Mouse (Mus musculus) left cerebral cortex, postnatal 14 days (tissue): ENCODE data around the gene Prune2. TPM values are rescaled to one million over a fixed set of nuclear protein-coding genes. Genes with fewer than 3 reads are reported as not detected.

Source experiments
- DNase-seq, 2 experiments: peaks; one replicate each; pipeline ENCODE4 v3.0.0; 2021 to 2022; ENCODE audit warnings: low spot score in 2 of 2, mixed read lengths in 1 of 2
- intact Hi-C: fragments of 180-260 bp; cut with DNase I; formaldehyde crosslinking; loops from one replicate; pipeline ENCODE4 v1.15.1; 2025
- long read RNA-seq, 2 experiments: library from polyadenylated mRNA; stranded (forward); transcript quantifications; one replicate each; pipeline ENCODE4 v2.0.0; 2021
- total RNA-seq, 2 experiments: library from RNA; stranded (reverse); gene quantifications; 2 replicates each; pipeline ENCODE4 v1.2.3; 2021

Prune2 gene
- 10 to 100 TPM; 44.2 to 52.7 TPM for total RNA-seq
- long read RNA-seq, experiment 1, transcript Prune2-207 (11 exons, 2,115 nt), result major isoform, 20 of 26 reads
- long read RNA-seq, experiment 1, partial matches to known transcripts, result 0 of 26 reads
- long read RNA-seq, experiment 1, other reads (novel, unspliced or antisense), result 6 of 26 reads
- long read RNA-seq, experiment 2, full-length matches to known transcripts, result 8 of 11 reads
- long read RNA-seq, experiment 2, partial matches to known transcripts, result 0 of 11 reads
- long read RNA-seq, experiment 2, other reads (novel, unspliced or antisense), result 3 of 11 reads

DNA sequence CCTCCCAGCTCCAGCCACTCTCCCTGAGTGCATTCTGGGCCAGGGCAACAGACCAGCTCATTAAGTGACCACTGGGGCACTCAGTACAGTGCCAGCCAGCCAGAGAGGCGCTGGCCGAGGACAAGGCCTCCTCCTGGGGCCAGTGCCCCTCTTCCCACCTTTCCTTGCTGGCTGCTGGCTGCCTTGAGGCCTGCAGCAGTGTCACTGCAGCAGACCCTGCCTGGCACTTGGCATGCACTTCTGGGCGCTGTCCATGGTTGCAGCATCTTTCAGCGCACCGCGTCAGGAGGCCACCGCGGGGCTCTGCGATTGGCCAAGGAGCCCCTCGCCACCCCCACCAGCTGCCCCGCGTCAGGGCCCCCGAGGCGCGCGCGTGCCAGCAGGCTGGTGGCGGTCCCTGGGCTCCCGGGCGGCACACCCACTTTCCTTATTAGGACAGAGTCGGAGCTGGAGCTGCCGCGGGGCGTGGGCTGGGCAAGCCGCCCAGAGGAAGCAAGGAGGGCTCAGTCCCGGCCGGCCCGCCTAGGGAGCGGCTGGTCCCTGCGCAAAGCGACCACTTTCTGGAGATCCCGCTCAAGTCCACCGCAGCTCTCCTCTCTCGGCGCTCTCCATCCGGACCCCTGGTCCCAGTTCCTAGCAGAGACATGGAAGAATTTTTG is at the start of gene Prune2:
Gene Prune2 (plus strand): TSS at position 506 of the 659 bp plus-strand sequence.
- peak; percentile 30 to 33 for DNase-seq
- intact Hi-C loops, result no loop called here

DNA sequence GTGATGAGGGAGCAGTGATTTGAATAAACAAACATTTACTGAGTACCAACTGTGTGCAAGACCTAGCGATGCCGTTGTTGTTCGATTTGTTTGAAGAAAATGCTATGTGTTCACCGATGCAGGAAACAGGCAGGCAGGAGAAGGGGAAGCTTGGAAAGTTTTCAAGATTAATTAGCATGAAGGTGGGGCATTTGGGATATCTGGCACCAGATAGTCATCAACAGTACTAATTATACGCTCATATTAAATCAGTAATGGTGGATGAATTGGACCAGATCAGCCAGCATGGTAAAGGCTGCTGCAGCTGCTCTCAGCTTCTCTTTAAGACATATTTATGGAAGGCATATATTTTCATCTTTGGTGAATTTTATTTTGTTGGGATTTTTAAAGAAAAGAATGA is 44.4 kb upstream of the Prune2 start:
- DNase-seq, result no peak
- intact Hi-C loops, result no loop called here

DNA sequence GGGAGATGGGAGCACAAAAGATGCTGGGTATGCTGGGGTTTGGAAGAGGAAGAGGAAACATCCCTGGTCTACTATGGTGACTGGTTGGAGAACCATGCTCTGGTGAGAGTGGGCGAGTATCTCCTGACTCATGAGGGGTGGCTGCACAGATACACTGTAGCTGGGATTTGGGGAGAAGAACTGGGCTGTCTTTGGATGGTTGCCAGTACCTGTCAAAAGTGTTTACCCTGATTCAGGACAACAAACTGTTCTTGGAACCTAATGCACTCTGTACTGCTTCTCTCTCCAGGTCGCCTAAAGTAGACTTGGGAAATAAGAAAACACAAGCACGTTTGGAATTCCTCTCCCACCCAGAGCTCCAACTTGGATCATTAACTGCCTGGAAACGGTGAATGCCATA is 31.4 kb upstream of the Prune2 start:
- intact Hi-C loops, result no loop called here
- DNase-seq, result peak in 1 of 2 experiments; percentile 2

DNA sequence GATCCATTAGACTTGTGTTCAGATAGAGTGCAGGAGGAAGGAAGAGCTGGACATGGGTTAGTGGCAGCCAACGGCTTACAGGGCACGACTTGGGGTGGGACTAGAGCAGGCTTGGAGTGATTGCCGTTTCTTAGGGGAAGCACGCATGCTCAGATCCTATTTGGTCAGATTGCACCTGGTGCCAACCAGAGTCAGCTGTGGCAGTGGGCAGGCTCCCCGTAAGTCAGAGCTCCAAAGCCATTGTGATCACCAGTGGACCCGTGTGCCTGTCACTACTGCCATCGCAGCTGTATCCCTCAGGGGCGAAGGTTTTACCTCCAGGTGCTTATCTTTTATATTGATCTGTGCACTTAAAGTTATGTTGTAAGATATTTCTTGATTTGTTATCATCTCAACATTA is 21.3 kb upstream of the Prune2 start:
- intact Hi-C loops, result no loop called here
- no peak for DNase-seq

DNA sequence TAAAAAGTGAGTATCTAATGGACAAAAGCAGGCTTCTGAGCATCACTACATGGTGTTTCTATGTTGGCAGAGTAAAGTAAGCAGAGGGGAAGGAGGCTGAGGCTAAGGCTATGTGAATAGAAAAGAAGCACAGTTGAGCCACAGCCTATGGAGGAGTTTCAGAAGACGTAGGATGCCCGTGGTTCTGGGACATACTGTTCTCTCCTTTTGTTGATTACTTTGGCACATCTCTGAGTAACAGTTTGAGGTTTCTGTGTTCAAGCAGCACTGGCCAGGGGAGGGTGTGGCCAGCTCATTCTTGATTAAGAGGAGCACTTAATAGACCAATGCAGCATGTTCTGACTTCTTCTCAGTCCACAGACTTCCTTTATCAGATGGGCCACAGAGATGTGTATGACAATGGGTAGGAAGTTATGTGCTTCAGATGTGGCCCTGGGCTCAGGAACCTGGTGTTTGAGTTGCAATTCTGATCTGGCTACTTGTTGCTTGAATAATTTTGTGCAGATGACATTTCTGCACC is 7.1 kb upstream of the Prune2 start:
- no peak for DNase-seq
- intact Hi-C loops, result no loop called here

DNA sequence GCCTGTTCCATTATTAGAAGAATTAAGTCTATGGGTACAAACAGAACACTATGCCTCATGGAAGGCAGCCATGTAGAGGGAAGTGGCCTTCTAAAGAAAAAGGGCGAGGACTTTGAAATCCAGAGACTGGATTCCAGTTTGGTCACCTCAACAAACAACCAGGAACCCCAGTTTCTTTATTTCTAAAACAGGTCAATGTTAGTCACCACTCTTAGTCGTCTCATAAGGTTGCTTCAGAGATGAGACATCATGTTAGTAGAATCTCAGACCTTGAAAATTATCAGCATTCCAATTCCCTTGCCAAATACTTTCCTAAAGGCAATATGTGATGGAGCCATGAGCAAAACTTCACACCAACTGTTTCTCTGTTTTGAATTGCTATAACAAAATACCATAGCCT is 6.6 kb upstream of the Prune2 start:
- intact Hi-C loops, result no loop called here

DNA sequence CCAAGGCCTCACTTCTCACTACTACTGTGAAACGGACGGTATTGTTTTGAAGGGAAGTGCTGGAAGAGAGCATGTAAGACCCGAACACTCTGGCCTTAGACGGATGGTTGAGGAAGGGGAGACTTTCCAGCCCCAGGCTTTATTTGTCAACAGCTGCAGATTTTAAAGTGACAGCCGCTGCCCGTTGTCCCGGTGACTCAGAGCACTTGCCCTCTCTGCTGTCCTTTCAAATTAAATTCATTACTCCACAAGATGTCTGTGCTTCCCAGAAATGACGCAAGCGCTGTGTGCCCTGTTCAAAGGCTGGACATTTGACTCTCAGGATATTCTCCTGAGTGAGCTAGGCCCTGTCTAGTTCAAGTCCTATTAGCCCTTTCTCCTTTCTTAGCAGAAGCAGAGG is 5.9 kb upstream of the Prune2 start:
- intact Hi-C loops, result no loop called here
- DNase-seq, result no peak

More for the DNA sequence above, 6.6 kb upstream of the Prune2 start:
- DNase-seq, result no peak

DNA sequence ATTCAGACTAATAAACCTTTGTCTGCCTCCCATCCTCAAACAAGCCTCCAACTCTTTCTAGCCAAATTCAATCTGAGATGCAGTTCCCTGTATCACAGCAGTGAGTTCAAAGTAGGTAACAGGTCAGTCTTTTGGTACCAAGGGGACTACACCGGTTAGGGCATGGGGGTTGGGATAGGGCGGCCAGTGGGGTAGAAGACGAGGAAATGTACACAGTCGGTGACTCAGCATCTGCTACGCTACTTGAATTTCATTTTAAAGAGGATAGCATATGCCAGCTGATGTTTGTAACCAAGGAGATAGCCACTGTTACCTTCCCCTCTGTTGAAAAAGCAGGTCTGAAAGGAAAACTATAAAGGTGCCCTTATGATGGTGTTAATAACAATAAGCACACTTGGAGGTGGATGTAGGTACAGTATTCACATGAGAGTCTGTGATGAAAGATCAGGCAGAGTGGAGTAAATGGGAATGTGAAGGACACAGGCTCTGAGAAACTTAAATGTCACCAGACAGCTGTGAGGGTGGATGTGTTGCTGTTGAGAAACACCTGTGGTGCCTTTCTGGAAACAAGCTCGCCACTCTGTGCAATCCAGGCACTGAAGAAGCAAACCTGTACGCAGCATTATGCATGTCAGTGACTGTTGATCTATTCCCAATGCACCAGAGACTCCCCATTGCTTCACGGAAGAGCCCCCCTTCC is 5.1 kb upstream of the Prune2 start:
- intact Hi-C loops, result no loop called here
- no peak for DNase-seq

DNA sequence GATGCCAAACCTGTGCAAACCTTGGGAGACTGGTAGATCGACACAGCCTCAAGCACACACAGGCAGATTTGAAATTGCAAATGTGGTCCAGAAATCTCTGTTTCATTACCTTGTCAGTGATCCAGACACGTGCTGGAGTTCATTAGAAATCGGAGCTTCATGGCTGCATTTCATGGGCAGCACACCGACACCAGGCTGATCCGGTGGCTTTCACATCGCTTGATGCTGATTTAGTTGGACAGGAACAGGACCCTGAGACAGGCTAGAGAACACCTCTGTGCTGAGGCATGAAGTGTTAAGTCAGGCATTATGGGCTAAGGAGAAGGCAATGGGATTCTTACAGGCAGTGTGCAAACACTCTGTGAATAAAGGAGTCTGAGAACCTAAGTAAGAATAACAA is 1.2 kb upstream of the Prune2 start:
- intact Hi-C loops, result no loop called here

DNA sequence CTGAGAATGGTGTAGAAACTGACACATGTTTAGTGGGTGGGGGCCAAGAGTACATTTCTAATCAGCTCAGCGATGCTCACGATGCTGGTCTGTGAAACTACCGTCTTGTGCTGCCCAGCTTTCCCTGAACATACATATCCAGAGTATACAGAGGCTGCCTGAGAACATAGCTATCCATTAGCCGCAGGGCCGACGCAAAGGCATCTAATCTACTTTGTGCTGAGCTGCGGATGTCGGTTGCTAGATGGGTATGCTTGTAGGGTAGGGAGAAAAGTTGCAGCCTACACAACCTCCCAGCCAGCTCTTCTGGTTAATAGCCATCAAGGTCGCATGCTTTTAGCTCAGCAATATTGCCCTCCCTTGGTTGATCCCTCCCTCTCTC is 696 bp upstream of the Prune2 start:
- intact Hi-C loops, result no loop called here
- no peak for DNase-seq

More for the DNA sequence above, 1.2 kb upstream of the Prune2 start:
- DNase-seq, result no peak

DNA sequence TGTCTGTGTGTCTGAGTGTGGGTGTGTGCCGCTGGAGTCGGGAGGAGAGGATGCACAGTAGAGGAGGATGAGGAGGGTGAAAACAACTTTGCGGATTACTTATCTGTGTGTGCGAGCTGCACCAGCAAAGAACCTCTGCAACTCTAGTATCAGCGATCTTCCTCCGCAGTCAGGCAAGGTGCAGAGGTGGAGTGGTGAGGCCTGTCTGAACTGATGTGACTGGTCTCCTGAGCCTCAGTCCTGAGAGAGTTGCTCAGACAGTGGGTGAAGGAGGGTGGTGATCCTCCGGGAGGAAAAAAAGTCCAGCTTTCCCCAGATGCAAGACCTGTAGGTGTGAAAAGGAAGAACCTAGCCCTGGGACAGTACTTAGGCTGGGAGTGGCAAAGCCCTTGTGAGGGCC is 401 bp downstream of the Prune2 start:
- intact Hi-C loops, result no loop called here
- DNase-seq, result no peak

DNA sequence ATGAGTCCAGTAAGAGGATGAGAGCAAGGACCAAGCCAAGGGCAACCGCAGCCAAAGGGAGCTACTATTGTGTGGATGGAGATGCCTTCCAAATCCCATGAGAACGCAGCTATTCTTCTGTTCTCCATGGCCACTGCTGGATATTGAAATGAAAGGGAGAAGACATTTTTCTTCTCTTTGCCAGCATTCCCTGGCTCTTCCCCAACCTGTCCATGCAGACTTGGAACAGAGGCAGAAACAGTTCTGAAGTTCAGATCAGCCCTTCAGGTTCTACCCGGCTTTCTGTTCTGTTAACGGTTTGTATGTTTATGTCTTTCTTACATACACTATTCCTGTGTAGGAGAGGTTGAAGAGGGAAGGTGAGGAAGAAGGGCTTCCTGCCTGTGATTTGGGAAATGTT is 3.1 kb downstream of the Prune2 start:
- no peak for DNase-seq
- intact Hi-C loops, result no loop called here

DNA sequence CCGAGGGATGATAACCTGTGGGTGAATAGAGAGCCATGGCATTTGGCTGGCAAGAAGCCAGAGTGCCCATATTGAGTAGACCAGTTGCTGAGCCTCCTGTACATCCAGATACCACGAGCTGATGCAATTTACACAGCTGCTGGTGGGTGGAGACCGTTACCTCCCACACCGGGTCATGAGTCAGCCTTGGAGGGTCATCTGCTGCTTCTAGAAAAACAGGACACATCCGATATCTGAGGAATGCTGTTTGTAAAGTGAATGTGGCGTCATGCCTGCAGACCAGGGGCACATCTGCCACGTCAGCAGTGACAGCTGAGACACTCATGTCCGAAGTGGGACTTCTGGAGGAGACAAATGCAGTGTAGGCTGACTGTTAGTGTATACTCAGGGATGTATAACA is 3.6 kb downstream of the Prune2 start:
- no peak for DNase-seq
- intact Hi-C loops, result no loop called here

DNA sequence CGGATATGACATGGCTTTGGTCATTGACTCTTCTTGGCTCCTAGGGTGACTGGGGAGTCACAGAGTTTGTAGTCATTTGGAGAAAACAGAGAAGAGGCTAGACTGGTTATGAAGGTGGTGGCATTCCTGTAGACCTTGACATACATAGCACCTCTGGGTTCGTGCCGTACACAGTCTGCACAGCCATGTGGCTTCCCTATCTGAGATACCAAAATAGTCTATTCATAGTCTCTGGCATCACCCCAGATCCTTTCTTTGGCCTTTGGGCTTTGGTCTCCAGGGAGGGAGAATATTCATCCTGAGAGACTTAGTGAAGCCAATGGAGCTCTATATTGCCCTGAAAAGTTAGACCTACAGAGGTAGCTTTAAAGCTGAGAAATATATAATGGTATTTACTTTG is 5.1 kb downstream of the Prune2 start:
- no peak for DNase-seq

DNA sequence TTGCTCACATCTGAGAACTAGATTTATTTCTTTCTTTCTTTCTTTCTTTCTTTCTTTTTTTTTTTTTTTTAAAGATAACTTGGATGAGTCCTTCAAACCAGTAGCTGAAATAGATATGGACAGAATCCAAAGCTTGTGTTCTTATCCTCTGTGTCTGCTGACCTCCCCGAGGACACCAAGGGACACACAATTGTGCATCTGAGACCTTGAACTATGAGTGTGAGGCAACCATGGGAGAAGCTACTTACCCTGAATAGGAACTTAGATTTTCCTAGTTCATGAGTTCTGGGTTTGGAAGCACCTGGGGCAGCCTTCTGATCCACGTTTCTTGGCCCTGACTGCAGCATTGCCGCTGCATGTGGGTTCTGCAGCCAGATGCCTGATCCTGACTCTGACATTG is 7.3 kb downstream of the Prune2 start:
- intact Hi-C loops, result no loop called here
- DNase-seq, result no peak

More for the DNA sequence above, 5.1 kb downstream of the Prune2 start:
- intact Hi-C loops, result no loop called here

DNA sequence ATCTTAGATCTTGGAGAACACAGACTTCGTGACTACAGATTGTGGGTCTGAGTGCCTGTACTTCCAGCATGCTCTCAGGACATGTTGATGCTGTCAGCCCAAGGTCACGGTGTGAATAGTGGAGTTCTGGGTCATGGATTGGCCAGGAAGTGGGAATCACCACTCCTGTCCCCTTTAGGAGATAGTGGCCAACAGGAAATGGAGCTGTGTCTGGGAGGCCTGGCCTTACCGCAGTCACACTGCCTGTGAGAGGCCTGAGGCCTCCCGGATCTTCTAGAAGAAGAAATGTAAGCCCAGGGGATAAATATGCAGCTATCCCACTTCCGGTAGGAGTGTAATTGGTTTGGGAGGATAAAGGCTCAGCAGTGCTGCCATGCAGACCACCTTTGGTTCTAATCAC is 12.8 kb downstream of the Prune2 start:
- intact Hi-C loops, result no loop called here

DNA sequence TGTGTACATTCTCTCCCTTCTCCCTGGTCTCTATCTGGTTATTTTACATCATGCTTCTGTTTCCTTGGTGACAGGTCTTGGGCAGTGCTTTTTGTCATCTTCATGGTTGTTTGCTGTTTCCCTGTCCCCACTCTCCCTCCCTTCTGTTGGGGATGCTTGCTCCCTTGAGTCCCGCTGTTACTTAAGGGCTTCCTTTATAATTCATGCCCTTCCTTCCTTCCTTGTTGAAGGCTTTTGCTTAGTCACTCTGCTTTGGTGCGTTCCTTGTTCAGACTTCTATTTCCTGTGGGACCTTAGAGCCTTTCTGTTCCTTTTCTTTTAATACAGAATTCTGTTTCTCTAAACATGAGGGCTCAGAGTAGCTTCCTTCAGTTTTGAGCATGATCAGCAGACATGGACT is 14.7 kb downstream of the Prune2 start:
- no peak for DNase-seq
- intact Hi-C loops, result no loop called here

More for the DNA sequence above, 12.8 kb downstream of the Prune2 start:
- no peak for DNase-seq

DNA sequence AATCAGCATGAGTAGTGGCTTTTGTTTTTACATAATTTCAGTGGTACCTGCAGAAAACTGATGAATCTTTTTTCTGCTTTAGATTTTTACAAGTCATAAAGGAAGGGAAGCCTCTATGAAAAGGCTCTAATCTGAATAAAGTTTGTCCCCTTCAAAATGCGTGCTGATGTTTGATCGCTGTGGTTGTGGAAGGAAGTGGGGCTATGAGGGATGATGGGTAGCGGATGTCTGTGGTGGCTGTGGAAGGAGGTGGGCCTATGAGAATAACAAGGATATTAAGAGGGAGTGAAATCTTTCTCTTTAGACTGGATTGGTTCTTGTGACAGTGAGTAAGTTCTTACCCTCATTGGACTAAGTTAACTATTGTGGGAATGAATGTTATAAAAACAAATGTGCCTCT is 23.0 kb downstream of the Prune2 start:
- intact Hi-C loops, result no loop called here
- no peak for DNase-seq

DNA sequence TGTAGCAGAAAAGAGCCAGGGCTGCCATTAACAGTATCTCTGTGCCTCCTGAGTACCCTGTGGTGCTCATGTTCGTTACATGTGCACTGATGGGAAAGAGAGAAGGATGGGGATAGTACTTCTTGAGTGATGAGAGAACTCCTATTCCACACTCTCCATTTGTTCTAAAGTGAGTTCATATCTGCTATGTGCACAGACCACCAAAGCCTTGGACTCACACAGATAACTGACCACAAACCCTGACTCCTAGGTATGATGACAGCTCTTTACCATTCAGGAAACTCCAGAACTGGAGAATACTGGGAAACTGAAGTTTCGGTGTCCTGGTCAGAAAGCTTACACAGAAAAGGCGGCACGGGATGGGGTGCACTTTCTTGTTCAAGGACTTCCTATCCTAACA is 25.8 kb downstream of the Prune2 start:
- intact Hi-C loops, result no loop called here
- no peak for DNase-seq

DNA sequence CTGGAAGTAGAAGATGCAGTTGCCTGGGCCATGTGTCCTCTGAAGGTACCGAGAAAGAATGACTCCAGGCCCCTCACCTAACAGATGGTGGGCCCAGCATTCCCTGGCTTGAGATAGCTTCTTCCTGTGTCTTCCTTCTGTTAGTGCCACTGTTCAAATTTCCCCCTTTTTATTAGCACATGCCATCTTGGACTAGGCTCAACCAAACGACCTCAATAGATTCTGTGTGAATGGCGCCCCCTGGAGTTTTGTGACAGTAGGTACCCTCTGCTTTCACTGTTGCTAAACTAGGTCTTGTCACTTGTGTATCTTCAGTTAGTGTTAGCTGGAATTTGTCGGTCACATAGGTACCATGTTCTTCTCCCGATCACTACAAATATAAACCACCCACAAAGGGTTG is 29.0 kb downstream of the Prune2 start:
- DNase-seq, result peak; percentile 6 to 27
- intact Hi-C loops, result no loop called here

DNA sequence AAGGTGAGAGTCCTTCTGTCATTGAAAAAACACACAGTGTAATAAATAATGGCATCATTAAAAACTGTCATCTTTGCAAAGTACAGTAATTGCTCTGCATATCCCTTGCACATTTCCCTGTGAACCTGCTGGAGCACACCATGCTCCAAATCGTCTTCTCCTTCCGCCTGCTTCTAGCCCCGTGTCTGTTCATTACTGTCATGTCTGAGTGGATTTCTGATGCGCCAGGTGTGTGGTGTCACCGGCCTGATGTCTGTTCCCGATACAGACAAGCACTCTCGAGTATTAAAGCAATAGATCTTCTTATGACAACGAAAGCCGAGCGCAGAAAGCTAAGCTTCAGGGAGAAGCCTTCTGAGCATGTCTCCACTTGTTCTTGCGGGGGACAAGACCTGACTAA is 32.1 kb downstream of the Prune2 start:
- intact Hi-C loops, result no loop called here
- no peak for DNase-seq
